Mouse (Mus musculus) CD4-positive, CD25-positive, alpha-beta regulatory T cell, adult 4 months (primary cell): ENCODE data around the gene Napepld. TPM values are rescaled to one million over a fixed set of nuclear protein-coding genes. Genes with fewer than 3 reads are reported as not detected.
"Not testable (repeated sequence)": the region's sequence is repeated elsewhere in the genome, so short reads cannot be mapped to it uniquely, and the experiment has no call there.

ENCODE experiments used
- ATAC-seq: one replicate; pipeline ENCODE4 v1.8.0; 2017
- polyA plus RNA-seq, 2 experiments: library from polyadenylated mRNA; unstranded; fragments of 100-300 nt; shearing (Covaris generic); gene quantifications; one replicate each; pipeline ENCODE4 v1.2.1; 2017

Gene Napepld
- polyA plus RNA-seq: 1 to 10 TPM; 3.3 to 3.9 TPM

DNA sequence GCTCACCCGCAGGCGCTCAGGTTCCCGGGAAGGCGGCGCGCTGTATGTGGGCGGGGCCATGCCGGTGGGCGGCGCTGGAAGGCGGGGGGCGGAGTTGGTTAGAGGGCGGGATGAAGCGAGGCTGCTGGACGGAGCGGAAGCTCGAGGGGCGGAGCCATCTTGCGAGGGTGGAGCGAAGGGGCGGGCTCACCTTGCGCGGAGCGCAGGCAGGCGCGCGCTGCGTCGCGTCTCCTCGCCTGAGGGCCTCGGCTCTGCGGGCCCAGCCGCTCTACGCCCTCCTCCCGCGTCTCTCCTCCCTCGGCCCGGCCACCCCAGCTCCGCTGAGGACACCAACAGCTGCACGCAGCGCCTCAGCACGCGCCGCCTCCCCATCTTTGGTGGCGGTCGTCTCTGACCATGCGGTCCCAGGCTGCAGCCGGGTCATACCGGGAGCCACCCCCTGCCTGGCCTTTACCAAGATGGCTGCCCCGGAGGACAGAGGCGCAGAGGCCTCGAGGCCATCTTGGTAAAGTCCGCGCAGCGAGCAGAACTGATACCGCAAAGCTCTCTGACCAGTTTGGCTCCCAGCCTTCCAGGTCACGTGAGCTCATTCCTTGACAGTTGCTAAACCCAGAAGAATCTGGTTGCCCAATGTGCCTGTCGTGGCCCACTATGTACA, at the start of gene Napepld:
Napepld (minus strand) TSS at position 46 of the 658 bp plus-strand sequence.
- peak; percentile 94 for ATAC-seq

DNA sequence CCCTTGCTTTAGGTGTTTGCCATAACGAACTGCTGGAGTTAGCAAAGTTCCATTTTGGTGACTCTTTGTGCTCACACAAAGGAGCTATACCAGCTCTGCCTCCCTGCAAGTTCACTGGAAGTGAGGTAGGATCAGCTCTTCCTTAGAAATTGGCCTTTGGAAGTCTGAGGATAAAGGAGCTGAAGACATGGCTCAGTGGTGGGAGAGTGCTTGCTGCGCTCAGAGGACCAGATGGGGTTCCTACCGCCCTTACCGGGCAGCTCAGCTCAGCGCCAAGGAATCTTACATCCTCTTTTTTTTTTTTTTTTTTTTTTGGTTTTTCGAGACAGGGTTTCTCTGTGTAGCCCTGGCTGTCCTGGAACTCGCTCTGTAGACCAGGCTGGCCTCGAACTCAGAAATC, 44.8 kb upstream of the Napepld start:
- ATAC-seq: no peak

DNA sequence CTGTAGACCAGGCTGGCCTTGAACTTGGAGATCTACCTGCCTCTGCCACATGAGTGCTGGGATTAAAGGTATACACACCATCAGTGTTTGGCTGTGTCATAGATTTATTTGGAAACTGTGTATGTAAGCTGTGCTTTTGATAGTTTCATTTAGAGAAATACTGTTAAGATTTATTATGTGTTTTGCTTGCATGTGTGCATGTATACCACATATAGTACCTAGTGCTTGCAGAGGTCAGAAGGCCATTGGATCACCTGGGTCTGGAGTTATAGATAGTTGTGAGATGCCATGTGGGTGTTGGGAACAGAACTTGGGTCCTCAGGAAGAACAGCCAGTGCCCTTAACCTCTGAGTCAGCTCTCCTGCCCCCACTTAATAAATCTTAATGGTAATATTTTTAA, 43.5 kb upstream of the Napepld start:
- no peak for ATAC-seq

DNA sequence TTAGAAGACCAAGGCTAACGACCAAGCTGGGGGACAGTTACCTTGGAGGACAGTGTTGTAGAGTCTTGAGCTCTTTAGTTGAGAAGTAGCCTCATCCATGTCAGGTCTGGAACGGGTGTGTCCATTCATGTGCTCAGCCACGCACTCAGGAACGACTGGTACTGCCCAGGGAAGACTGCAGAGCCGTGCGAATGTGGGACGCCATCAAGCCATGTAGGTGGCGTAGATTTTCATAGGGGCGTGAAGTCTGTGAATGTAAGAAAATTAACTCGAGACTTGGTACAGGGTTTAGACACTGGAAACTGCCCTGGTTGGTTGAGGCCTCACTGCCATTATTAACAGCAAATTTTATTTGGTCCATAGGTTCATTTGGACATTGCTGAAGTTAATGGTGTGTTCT, 42.4 kb upstream of the Napepld start:
- no peak for ATAC-seq

DNA sequence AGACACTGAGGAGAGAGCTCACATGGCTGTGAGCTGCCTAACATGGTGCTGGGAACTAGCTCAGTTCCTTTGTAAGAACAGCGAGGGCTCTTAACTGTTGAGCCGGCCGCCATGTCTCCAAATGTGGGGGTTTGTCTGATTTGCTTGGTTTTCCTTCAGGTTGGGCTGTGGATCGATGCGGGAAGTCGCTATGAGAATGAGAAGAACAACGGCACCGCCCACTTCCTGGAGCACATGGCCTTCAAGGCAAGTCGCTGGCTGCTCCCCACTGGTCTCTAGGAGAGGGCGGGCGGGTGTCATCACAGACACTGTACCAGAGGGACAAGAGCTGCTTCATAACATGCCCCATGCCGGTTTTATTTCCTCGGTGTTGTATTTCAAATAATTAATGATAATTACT, 38.7 kb upstream of the Napepld start:
- no peak for ATAC-seq

DNA sequence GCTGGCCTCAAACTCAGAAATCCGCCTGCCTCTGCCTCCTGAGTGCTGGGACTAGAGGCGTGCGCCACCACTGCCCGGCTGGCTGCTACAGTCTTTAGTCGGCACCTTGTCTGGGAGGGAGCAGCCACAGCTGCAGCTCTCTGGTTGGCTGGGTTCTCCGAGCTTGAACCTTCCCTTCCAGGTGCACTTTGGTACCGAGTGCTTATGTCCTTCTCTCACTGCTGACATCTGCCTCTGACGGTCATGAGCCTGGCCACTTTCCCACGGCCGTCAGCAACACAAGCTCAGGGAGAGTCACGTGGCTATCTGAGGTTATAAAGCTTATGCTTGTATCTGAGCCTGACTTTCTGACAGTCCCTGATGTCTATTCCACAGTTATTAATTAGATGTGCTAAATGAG, 37.9 kb upstream of the Napepld start:
- no peak for ATAC-seq

DNA sequence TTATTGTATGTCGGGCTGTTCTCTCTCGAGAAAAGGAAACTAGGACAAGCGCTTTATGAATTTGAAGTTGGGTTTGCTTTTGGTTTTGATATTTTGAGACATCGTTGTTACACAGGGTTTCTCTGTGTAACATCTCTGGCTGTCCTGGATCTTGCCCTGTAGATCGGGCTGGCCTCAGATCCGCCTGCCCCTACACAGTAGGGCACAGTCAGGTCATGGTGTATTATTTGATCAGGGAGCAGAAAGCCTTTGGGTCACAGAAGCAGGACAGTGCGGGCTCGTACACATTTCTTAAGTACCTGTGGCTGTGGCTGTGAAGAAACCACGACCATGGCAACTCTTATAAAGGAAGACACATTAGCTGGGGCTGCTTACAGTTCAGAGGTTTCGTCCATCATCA, 36.4 kb upstream of the Napepld start:
- ATAC-seq: no peak

DNA sequence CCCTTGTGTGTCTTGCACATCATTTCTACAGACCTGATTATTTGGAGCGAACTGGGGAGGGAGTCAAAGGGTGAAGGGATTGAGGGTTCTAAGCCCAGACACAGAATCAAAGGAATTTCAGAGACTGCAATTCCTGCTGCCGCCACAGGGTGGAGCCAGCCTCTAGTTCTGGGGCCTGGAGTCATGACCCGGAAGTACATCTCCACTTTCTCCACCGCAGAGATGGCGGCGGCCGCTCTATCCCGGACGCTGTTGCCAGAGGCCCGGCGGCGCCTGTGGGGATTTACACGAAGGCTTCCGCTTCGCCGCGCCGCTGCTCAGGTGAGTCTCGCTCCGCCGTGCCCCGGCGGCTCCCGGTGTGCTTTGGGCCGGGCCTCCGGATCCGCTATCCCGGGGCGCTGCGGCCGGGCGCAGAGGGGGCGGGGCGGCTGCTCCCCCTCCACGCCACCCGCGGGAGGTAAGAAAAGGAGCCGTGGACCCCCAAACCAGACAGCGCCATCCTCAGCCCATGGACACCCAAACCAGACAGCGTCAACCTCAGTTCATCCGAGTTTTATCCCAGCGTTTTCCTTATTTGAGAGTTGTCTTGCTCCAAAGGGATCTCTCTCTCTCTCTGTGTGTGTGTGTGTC, 35.9 kb upstream of the Napepld start, which contains the start of gene Pmpcb:
Pmpcb (plus strand) TSS at position 186 of the 630 bp plus-strand sequence.
- ATAC-seq: peak; percentile 89

DNA sequence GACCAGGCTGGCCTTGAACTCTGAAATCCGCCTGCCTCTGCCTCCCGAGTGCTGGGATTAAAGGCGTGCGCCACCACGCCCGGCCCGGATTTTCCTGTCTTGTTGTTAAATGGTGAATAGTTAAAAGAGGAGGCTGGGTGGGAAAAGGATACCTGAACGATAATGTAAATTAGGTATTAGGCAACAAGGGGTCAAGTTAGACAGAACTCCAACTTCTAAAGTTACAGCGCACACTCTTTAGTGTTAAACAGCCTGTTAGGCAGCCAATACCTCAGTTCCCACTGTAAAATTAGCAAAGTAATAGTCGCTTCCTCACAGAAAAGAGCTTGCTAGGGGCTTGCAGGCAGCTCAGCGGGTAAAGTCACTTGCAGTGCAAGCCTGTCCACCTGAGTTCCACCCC, 34.9 kb upstream of the Napepld start:
- ATAC-seq: no peak

DNA sequence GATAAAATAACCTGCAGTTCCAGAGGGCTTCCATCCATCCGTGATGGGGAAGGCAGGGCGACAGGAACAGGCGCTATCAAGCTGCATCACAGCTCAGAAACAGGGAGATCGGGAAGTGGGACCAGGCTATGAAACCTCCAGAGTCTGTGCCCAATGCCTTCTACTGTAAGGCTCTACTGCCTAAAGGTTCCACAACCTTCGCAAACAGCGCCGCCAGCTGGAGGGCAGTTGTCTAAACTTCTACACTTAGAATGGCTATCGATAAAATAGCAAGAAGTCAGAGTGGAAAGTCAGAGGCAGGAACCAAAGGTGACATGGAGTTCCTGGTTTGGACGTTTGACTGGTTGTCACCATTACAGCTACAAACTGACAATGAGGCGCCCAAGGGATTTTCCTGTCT, 34.4 kb upstream of the Napepld start:
- ATAC-seq: peak; percentile 63

DNA sequence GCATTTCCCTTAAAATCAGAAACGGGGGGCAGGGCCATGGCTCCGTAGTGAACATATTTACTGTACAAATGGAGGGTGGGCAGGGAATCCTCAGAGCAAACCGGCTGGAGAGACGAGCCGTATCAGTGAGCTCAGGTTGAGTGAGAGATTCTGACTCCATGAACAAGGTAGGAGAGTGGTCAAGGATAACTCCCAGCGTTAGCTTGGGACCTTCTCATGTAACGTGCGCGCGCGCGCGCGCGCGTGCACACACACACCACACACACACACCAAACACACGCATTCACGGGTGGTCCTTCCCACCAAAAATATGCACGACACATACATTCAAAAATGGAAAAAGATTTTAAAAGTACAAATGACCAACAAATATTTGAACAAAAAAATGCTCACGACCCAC, 33.9 kb upstream of the Napepld start:
- ATAC-seq: no peak

DNA sequence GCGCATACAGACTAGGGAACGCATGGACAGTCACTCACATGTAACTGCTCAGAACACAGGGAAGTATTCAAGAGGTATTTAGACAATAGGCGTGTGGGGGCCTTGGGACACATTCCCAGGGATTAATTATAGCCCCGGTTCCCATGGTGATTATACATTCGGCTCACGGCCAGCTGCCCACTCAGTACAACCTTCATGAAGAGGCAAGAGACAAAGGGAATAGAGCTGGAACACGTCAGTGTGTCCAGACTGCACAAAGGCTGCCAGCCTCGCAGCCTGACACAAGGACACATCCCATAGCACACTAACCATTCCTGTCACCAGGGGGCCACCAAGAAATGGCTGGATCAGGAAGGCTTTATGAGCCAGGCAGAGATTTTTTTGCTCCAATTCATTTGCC, 31.7 kb upstream of the Napepld start:
- no peak for ATAC-seq

DNA sequence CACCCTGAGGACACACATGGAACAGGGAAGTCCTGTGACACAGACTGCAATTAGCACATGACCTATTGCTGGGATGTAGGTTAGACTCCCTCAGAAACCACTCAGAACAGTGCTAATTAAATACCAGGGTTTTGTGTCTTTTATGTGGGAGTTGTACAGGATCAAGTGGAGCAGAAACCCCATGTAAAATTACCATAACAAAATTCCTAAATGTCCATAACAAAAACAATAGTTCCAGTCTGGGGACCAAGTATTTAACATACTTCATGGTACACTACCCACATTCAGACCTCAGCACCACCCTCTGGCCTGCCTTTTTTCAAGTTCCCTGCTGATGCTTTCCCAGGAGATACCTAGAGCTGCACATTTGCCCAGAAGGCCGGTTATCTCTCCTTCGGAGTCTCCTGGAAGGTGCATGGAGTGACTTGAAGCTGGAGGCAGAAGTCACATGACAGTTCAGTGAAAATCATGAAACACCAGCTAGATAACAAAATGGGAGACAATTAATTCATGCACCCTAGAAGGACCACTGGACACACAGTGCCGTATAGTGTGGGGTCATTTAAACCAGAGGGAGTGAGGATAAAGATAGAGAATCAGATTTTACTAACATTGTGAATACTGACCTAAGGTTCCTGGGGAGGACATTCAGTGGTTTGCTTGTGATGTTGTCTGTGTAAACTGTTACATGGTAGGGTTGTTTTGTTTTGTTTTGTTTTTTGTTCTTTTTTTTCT, 31.1 kb upstream of the Napepld start:
- ATAC-seq: no peak

DNA sequence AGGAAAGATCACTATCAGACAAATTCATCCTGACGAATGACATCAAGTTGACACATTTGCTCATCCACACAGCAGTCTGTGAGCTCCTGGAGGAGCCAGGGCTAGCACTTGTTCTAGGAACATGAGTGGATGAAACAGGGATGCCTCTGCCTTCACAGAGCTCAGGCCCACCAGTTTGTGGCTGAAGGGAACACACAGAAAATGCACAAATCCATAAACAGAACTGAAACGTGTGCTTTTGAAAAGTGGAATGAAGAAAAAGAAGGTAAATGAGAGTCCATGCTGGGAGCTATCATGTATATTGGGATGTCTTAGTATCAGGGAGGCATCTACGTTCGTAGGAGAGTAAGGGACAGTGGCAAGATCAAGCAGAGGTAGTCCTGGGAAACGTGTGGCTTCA, 27.9 kb upstream of the Napepld start:
- no peak for ATAC-seq

DNA sequence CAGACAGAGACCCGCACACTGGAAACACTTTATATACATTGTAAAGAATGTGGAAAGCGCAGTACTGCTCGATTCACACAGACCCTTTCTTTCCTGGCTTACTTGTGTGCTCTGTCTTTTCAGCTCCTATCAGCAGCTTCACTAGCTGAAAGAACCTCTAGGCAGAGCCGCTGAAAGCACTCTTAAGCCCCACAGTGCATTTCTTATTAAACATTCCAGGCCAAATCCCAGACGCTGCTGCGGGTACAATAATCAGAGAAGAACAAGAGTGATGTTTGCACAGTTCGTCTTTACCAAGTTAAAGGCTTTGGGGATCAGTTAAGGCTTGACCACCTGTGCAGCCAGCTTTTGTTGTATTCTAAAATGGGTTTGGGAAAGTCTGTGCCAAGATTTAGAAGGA, 23.7 kb upstream of the Napepld start:
- ATAC-seq: no peak

DNA sequence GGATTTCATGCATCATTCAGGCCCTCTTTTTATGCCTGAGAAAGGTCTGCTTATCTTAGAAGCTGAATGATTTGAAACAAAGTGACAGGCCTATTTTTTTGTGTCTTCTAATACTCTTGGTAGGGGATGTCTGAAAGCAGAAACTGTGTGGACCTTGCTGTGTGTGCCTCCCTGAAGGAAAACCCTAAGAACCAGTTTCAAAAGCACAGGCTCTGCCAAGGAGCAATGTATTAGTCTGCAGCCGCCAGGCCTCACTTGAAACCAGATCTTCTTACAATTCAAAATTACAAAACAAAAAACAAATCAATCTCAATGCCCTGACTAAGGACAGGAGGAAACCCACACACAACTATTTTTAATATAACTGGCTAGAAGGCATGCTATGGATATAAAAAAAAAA, 23.2 kb upstream of the Napepld start:
- ATAC-seq: no peak

DNA sequence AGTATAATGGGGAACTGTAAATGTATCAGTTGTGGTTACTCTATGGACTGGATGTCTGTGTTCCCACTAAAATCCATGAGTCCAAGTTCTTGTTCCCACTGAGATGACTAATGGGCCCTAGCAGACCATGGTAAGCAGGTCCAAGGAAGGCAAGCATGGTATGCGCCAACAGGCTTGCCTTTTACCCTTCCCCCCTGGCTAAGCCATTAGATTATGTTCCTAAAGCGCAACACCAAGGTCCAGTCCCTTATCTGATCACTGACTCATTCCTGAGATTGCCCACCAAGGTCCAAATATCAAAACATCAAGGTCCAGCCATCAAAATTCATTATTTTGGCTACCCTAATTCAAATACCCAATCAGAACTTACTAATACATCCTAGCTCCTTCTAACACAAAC, 18.0 kb upstream of the Napepld start:
- no peak for ATAC-seq

DNA sequence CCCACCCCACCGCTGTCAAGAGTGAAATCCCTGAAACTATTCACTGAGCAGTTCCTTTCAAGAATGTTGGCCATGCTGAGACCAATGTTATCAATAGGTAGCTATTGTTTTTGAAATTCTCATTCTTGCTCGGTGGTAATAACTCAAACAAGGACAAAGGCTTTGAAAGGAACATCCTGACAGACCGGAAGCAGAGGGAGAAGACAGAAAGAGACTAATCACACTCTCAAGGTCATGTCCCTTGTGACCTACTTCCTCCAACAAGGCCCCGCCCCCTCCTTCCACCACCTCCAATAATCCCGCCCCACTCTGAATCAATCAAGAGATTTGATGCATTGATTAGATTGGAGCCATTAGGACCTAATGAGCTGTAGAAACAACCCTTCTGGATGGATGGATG, 17.4 kb upstream of the Napepld start:
- ATAC-seq: no peak

DNA sequence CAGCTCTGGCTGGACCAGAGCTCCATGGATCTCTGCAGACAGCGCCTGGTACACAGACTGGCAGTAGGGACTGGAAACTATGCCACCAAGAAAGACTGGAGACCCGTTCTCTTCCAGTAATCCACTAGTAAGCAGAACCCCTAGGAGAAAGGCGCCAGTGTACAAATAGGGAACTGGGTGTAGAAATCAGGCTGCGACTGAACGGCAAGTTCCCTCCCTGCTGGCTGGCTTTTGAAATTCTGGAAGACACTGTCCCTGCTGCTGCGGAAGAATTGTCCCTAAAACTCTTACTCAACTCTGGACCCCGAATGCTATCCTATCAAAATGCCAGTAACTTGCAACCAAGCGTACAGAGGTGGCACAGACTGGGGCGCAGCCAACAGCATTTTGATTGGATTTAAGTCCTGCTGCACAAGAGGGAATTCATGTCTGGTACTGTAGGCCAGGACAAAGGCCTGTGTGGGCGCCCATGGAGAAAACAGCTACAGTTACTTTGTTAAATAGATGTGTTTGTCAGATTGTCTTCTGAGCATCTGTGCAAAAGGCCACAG, 16.0 kb upstream of the Napepld start:
- ATAC-seq: no peak

DNA sequence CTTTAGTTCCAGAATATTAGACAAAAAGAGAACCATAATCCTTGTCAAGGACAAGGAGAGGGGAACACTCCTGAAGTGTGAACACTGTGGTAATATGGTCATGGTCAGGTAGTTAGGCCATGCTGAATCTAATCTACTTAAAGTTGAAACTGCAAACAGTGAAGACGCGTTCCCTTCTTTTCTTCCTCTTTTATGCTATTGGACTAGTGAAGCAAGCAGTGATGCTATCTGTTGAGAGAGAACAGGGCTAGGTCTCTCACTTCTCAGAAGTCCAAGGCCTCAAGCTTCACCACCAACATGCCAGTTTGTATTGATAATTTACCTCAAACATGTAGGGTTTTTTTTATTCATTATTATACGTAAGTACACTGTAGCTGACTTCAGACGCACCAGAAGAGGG, 13.3 kb upstream of the Napepld start:
- no peak for ATAC-seq

DNA sequence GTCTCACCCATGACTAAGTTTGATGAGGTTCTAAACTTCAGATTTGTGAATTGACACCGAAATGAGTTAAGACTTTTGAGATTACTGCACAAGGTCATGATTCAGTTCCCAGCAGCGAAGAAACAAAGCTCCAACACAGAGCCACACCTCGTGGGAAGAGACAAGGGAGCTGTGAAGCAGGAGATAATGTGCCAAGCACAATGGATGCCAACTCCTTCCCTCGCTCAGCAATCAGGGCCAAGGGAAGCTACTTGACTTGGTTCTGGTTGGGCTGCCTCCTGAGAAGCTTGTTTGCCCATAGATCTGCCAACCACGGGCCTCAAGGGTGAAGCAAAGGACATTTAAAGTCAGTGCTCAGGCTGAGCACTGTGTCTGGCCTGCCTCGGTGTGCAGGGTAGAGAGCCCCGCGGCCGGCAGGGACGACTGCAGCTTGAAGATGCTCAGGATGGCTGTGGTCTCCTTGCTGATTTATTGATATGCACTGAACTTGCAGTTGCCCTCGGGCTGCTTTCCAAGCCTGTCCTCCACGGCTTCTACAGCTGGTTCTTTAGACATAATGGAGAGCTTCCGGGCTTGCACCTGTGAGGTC, 11.0 kb upstream of the Napepld start:
- ATAC-seq: no peak

DNA sequence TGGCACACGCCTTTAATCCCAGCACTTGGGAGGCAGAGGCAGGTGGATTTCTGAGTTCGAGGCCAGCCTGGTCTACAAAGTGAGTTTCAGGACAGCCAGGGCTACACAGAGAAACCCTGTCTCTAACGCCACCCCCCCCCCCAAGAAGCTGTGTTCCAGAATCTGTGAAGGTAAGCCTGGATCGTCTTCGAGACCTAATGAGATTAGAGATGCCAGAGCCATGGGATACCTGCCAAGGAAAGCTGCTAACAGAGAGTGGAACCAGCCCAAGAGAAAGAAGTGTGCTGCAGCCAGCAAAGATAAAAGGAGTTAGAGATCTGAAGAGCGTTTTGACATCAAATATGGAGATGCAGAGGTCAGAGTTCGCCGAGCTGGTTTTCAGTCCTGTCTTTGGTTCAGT, 6.8 kb upstream of the Napepld start:
- not testable (repeated sequence) for ATAC-seq

DNA sequence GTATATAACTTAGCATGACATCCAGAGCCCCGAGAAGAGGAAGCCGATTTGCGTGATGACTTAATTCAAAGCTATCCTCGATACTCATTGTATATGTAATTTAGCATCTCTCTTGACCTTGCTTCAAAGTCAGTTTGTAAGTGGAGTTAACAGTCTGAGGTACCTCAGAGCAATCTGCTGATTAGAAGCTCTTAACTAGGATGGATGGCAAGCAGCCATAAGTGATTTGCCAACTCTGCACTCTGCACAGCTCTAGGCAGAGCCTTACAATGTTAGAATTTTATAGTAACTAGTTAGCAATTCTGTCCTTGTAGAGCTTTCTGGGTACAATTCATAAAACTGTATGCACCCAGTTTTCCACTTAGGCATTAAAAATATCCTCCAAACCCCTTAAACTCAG, 5.3 kb upstream of the Napepld start:
- no peak for ATAC-seq
